Mouse (Mus musculus) cerebellum, adult 8-10 months (tissue): ENCODE measurements around the gene Gm4981.
"Not testable (repeated sequence)": the region's sequence is repeated elsewhere in the genome, so short reads cannot be mapped to it uniquely, and the experiment has no call there.

ENCODE experiments used
- DNase-seq: peaks from one replicate; pipeline ENCODE4 v3.0.0; 2022

Gm4981 gene

DNA sequence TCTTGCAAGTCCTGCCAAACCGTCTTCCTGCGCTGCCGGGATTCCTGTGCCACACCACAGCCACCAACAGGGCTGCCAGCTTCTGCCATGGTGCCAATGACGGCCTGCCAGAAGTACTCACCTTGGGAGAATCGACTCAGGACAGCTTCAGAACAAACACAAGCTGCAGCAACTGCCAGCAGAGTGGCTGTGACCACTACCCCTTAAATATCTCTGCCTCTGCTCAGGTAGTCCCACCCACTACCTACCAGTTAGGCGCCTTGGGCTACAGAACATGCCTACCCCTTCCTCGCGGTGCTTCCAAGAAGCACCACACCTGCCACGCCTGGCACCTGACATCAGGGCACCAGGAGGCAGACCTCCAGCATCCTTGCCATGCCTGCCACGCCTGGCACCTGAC lies at the start of gene Gm4981:
Gene Gm4981 (minus strand): TSS at position 89 of the 400 bp plus-strand sequence.
- no peak for DNase-seq

DNA sequence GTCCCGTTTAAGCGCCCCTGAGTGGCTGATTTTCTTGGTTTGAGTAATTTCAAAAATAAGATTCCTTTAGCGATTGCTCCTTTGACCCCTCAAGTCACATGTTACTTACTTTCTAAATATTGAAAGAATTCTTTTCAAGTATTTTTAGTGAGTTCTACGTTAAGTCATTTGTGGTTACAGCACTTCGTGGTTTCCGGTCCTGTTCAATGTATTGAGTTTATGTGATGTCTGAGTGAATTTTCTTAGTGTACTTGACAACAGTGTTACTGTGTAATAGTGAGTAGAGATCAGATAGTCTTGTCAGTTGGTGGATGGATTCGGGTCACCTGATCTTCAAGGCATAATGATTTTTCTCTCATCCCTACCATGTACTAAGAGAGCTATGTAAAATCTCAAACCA lies 45.7 kb upstream of the Gm4981 start:
- DNase-seq, result no peak

DNA sequence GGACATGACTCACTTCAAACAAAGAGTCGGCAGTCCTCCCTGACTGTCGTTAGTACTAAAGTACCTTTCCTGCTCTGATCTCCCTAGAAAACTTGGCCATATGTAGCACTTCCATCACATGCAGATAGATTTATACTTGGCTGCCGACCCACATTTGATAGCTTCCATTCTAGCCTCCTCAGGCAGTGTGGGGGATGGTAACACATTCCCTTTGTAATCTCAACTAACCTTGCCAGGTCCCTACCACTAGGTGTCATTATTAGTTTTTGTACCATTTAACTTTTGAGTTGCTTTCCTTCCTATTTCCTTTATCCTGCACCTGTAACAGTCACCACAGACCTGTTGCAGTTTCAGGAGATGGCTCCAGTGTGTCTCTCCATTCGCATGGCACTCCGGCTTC lies 22.0 kb upstream of the Gm4981 start:
- no peak for DNase-seq

DNA sequence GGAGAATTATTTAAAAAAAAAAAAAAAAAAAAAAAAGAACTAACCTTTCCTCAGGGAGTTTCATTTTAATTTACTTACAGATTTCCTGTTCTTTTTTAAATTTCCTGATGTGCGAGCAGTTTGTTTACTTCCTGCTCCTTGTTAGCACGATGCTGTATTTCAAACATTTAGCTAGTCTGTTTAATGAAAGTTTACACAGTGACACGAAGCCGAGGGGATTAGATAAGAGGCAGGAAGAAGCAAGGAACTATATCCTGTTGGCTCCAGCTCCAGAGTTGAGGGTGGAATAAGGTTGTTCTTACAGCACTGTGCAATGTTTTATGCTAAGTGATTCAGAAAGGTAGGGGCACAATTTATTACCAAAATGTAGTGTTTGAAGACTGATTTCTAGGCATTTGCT lies 19.5 kb upstream of the Gm4981 start:
- DNase-seq, result no peak

DNA sequence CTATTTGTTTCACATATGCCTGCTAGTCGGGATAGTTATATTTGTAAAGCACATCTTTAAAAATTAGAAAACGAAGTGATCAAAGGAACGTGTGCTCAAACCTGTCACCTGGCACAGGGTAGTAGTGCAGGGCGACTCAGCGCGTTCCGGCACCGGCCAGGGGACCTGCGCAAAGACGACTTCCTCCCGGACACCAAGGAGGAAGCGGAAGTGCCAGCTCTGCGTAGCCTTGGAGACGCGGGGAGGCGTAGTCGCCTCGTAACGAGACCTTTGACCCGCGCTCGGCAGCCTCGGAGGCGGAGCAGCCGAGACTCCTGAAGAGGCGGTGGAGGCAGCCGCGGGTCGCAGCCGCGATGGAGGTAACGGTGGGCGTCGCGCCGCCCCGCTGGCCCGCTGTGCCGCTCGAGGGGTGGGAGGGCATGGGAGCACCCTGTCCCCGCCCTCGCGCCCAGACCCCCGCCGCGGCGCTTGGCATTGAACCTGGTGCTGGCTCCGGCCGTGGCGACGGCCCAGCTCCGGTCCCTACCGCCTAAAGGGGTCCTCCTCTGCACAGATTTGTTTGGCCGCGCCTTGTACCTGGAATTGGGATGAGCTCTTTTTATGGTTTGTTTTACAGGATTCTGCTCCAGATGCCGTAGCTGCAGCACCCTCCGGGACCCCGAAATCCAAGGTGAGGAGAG lies 18.9 kb upstream of the Gm4981 start, which contains the start of gene Gcc2:
Gene Gcc2 (plus strand): TSS at position 285 of the 680 bp plus-strand sequence.
- DNase-seq, result peak; percentile 86

DNA sequence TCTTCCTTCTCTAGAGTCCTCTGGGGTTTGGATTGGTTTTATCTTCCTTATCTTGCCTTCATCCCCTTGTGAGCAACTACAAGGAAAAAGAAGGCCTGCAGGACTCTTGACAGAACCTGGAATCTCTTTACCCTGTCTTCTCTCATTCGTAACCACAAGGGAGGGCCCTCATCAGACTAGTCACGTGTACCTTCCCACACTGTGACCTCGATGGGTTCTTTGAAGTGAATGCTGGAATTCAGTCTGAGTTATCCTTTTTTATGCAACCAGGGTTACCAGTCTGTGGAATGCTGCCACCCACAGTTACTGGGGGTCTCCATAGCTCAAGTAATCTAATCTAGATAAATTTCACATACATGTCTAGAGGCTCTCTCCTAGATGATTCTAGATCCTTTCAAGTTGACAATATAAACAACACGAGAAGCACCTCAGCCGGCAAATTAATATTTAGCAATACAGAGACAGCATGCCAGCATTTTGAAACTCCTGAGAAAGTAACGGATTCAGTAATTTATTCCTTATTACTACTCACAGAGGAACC lies 18.2 kb upstream of the Gm4981 start:
- peak; percentile 10 for DNase-seq

DNA sequence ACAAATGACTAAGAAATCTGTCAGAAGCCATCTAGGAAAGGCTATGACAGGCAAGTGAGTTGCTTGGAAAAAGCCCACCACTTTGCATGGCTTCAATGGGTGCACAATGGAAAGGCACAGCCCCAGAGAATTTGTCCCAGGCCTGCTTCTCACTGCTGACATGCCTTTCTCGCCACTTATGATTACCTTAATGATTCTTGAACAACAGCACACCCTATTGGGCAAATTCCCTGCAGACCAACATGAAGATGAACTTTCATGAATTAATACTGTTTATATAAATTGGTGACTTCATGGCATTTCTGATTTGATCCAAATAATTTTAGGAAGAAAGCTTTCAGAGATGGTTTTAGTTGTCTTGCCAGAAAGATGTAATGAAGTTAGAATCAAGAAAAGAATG lies 13.0 kb upstream of the Gm4981 start:
- DNase-seq, result no peak

DNA sequence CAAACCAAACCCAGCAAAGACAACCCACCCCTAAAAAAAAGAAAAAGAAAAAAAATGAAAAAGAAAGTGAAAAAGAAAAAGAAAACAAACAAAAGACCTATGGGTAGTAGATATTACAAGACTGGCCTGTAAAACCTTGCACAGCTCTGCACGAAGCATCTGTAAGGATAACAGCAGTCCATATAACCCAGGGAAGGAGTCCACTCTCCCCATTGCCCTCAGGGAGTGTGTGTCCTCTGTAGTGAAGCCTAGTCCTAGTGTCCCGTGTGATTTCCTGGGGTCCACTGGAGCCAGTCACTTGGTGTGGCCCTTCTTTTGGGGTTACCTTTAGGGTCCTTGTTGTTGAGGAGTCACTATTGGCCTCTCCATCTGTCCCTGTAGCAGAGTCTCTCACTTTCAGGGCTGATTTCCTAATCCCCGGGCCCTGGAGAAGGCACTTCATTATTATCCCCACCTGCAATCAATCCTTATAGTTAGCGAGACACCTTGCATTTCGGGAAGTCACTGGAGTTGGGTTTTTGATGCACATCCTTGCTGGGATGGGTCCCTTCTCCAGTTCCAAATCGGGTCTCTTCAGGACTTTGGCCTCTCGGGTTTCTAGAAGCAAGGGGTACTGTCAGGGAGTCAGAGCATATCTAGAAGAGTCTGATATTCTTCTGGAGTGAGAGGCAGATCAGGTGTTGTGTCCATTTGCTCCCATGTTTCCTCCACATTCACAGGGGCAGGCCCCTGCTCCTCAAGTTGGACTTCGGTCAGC lies 2.7 kb upstream of the Gm4981 start:
- peak; percentile 45 for DNase-seq

DNA sequence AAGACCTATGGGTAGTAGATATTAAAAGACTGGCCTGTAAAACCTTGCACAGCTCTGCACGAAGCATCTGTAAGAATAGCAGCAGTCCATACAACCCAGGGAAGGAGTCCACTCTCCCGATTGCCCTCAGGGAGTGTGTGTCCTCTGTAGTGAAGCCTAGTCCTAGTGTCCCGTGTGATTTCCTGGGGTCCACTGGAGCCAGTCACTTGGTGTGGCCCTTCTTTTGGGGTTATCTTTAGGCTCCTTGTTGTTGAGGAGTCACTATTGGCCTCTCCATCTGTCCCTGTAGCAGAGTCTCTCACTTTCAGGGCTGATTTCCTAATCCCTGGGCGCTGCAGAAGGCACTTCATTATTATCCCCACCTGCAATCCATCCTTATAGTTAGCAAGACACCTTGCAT lies 1.5 kb downstream of the Gm4981 start:
- DNase-seq, result not testable (repeated sequence)

DNA sequence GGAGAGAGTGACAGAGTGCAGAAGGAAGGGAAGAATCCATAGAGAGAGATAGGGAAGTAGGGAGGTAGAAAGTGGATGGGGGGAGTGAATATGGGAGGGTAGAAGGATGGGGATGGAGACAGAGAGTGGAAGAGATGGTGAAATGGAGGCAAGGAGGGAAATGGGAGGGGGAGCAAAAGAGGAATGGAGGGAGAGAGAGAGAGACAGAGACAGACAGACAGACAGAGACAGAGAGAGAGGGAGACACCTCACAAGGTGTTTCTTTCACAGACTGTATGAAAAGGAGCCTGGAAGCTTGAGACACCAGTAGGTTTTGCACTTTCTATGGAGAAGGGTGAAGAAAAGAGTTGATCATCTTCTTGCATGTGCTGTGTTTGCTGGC lies 2.8 kb downstream of the Gm4981 start:
- not testable (repeated sequence) for DNase-seq

DNA sequence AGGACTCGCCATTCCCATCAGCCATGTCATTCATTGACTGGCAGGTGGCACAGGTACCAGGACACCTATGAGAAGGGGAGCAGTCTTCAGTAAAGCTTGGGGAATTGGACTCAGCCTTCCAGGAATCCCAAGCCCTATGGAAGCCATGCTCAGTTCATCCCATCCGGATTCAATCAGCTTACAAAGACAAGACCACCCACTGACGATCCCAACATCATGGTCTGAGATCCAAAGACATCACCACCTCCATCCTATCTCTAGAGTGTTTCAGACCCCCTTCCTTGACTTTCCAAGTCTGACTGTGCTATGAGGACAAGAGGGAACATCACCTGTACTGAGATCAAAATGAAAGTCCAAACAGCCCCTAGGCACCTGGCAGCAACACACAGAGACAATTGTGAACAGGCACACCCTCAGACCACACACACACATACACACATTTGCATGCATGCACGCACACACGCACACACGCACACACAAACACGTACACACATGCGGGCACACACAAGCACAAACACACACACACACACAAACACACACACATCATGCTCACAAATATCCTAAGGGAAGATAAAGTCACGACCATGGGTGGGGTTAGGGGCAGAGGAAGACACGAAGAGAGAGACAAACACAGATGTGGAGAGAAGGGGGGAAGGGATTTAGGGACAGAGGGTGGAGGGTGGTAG lies 3.3 kb downstream of the Gm4981 start:
- DNase-seq, result not testable (repeated sequence)

DNA sequence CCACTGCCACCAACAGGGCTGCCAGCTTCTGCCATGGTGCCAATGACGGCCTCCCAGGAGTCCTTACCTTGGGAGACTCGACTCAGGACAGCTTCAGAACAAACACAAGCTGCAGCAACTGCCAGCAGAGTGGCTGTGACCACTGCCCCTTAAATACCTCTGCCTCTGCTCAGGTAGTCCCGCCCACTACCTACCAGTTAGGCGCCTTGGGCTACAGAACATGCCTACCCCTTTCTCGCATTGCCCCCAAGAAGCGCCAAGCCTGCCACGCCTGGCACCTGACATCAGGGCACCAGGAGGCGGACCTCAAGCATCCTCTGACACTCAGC lies 3.9 kb downstream of the Gm4981 start, which contains the start of gene Duxf3:
Gene Duxf3 (minus strand): TSS at position 35 of the 329 bp plus-strand sequence.
- not testable (repeated sequence) for DNase-seq

DNA sequence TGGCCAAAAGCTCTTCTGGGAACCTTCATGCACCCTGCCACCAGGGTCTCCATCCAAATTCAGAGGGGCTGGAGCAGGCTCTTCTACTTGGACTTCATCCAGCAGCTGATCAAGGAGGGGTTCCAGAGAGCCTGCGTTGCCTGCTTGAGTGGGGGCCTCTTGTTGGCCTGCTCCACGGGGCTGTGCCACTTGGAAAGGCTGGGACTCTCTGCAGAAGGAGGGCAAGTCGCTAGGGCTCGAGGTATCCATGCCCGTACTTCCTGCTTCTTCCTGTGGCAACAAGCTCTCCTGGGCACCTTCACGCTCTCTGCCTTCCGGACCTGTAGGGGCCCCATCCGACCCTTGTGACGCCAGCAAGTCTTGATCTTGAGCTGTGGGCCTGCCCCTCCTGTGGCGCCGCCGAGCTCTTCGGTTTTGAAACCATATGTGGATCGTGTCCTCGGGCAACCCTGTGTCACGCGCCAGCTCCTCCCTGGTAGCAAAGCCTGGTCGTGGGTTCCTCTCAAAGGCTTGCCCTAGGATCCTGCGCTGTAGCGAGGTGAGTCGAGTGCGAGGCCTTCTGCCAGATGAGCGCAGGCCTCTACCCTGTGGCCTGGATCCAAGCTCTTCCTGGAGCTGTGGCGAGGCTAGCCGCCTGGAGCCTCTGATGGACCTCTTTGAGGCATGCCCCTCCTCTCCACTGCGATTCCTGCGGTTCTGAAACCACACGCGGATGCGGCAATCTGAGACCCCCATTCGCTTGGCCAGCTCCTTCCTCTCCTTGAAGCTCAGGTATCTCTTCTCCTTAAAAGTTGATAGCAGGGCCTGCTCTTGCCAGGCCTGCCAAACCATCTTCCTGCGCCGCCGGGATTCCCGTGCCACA lies 4.5 kb downstream of the Gm4981 start:
- DNase-seq, result peak; percentile 56

DNA sequence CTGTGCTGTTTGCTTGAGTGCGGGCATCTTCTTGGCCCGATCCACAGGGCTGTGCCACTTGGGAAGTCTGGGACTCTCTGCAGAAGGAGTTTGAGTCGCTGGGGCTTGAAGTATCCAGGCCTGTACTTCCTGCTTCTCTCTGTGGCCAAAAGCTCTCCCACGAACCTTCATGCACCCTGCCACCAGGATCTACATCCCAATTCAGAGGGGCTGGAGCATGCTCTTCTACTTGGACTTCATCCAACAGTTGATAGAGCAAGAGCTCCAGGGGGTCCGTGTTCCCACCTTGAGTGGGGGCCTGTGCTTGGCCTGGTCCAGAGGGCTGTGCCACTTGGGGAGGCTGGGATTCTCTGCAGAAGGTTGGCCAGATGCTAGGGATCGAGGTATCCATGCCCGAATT lies 5.4 kb downstream of the Gm4981 start:
- DNase-seq, result not testable (repeated sequence)

DNA sequence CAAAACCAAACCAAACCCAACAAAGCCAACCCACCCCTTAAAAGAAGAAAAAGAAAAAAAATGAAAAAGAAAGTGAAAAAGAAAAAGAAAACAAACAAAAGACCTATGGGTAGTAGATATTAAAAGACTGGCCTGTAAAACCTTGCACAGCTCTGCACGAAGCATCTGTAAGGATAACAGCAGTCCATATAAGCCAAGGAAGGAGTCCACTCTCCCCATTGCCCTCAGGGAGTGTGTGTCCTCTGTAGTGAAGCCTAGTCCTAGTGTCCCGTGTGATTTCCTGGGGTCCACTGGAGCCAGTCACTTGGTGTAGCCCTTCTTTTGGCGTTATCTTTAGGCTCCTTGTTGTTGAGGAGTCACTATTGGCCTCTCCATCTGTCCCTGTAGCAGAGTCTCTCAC lies 6.5 kb downstream of the Gm4981 start:
- not testable (repeated sequence) for DNase-seq

DNA sequence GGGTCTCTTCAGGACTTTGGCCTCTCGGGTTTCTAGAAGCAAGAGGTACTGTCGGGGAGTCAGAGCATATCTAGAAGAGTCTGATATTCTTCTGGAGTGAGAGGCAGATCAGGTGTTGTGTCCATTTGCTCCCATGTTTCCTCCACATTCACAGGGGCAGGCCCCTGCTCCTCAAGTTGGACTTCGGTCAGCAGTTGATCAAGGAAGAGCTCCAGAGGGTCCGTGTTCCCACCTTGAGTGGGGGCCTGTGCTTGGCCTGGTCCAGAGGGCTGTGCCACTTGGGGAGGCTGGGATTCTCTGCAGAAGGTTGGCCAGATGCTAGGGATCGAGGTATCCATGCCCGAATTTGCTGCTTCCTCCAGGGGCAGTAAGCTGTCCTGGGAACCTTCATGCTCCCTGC lies 8.7 kb downstream of the Gm4981 start:
- not testable (repeated sequence) for DNase-seq

DNA sequence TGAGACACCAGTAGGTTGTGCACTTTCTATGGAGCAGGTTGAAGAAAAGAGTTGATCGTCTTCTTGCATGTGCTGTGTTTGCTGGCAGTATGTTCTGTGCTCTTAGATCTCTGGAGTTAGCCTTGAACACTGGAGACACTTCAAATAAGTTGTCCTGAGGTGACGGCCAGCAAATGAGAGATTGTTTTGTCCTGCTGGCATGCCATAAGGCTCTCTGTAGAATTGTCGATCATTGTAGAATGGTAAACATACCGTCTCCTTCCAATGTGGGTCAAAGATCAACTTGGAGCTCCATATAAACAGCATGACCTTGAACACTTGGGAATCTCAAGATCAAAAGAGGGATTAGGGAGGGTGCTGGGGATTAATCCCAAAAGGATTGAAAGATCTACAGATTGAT lies 10.1 kb downstream of the Gm4981 start:
- DNase-seq, result not testable (repeated sequence)

DNA sequence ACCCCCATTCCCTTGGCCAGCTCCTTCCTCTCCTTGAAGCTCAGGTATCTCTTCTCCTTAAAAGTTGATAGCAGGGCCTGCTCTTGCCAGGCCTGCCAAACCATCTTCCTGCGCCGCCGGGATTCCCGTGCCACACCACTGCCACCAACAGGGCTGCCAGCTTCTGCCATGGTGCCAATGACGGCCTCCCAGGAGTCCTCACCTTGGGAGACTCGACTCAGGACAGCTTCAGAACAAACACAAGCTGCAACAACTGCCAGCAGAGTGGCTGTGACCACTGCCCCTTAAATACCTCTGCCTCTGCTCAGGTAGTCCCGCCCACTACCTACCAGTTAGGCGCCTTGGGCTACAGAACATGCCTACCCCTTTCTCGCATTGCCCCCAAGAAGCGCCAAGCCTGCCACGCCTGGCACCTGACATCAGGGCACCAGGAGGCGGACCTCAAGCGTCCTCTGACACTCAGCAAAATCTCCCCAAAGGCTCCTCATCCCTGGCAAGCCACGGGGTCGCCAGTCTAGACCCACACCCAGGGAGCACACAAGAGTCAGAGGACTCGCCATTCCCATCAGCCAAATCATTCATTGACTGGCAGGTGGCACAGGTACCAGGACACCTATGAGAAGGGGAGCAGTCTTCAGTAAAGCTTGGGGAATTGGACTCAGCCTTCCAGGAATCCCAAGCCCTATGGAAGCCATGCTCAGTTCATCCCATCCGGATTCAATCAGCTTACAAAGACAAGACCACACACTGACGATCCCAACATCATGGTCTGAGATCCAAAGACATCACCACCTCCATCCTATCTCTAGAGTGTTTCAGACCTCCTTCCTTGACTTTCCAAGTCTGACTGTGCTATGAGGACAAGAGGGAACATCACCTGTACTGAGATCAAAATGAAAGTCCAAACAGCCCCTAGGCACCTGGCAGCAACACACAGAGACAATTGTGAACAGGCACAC lies 11.4 kb downstream of the Gm4981 start, which contains the start of gene AW822073:
Gene AW822073 (minus strand): TSS at position 104 of the 959 bp plus-strand sequence.
- not testable (repeated sequence) for DNase-seq

DNA sequence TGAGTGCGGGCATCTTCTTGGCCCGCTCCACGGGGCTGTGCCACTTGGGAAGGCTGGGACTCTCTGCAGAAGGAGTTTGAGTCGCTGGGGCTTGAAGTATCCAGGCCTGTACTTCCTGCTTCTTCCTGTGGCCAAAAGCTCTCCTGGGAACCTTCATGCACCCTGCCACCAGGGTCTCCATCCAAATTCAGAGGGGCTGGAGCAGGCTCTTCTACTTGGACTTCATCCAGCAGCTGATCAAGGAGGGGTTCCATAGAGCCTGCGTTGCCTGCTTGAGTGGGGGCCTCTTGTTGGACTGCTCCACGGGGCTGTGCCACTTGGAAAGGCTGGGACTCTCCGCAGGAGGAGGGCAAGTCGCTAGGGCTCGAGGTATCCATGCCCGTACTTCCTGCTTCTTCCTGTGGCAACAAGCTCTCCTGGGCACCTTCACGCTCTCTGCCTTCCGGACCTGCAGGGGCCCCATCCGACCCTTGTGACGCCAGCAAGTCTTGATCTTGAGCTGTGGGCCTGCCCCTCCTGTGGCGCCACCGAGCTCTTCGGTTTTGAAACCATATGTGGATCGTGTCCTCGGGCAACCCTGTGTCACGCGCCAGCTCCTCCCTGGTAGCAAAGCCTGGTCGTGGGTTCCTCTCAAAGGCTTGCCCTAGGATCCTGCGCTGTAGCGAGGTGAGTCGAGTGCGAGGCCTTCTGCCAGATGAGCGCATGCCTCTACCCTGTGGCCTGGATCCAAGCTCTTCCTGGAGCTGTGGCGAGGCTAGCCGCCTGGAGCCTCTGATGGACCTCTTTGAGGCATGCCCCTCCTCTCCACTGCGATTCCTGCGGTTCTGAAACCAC lies 12.3 kb downstream of the Gm4981 start:
- peak; percentile 52 for DNase-seq

DNA sequence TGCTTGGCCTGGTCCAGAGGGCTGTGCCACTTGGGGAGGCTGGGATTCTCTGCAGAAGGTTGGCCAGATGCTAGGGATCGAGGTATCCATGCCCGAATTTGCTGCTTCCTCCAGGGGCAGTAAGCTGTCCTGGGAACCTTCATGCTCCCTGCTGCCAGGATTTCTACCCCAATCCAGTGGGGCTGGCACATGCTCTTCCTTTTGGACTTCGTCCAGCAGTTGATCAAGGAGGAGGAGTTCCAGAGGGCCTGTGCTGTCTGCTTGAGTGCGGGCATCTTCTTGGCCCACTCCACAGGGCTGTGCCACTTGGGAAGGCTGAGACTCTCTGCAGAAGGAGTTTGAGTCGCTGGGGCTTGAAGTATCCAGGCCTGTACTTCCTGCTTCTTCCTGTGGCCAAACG lies 13.3 kb downstream of the Gm4981 start:
- DNase-seq, result not testable (repeated sequence)
